Mouse (Mus musculus) thymus, adult 2 months (tissue): ENCODE data around the gene Ppp6c.

Experiments
- CTCF ChIP-seq: fragments of 200-500 bp; IDR thresholded peaks from 2 replicates; pipeline ENCODE4 v1.5.1; 2012; ENCODE audit warnings: mild to moderate bottlenecking, control low read depth, low read length, moderate library complexity, borderline replicate concordance; ENCODE audit not compliant: control insufficient read depth, poor library complexity, insufficient read depth; ENCODE audit errors: extremely low read depth
- POLR2A ChIP-seq: fragments of 200-500 bp; IDR thresholded peaks from 2 replicates; pipeline ENCODE4 v1.6.1; 2012; ENCODE audit warnings: mild to moderate bottlenecking, low read length, control low read depth, moderate library complexity; ENCODE audit not compliant: control insufficient read depth, poor library complexity, insufficient read depth; ENCODE audit errors: extremely low read depth

DNA sequence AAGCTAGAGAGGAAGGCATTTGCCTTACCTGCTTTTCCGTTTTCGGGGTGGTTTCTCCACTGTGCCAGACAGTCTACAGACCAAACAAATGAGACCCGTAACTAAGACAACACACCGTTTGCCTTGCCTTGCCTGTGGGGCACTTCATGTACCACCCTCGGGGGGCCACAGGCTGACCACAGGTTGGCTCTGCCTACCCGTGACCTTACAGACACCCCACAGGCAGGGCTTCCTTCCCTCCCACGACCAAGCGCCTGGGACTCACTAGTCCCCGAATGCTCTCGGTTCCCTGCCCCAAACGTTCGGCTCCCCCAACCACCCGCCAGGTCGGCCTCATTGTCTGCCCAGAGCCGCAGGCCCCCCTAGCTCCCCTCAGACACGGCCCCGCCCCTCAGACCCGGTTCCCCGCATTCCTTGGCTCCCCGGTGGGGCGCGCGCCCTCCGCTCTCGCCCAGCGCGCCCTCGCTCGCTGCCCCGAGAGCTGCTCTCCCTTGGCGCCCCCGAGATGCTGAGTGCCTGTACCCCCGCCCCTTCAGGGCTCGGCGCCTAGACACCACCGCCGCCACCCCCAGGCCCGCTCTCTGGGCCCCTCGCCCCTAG is 36.2 kb downstream of the Ppp6c start:
- no peak for TF ChIP-seq CTCF
- no peak for TF ChIP-seq POLR2A
